Mouse (Mus musculus): ENCODE results near the gene Edem3.

Gene Edem3

DNA sequence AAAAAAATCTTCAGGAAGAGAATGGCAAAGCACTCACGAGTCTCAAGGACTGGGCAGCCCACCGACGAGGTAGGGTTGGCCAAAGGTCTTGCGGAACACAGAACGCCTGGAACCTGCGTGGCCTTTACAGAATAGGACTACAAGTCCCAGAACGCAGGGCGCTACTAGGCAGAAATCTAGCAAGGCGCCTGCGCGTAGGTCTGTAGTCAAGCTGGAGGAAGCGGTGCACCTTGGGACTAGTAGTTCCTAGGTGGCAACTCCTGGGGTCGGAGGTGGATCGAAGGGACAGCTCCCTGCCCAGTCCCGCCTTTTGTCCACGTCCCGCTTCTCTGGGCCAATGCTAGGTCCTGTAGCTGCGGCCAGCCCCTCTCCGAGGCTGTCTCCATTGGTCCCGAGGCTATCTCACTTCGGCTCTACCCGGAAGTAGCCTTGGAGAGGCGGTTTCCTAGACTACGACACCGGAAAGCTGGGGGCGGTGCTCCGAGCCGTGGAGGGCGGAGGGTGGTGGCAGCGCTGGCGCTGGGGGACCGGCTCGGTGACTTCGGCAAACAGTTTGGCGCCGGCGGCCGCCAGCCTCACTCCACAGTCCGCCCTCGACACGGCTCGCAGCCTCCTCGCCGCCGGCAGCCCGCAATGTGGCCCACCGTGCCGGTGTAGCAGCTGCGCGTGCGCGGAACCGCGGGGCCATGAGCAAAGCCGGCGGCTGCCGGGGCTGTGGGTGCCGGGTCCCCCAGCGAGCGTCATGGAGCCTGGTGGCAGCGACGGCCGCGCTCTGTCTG lies at the start of gene Edem3:
Gene Edem3 (plus strand): TSS at position 491 of the 779 bp plus-strand sequence.
- peak; percentile 98 for DNase-seq (ENCODE audit: low read depth, low spot score)

DNA sequence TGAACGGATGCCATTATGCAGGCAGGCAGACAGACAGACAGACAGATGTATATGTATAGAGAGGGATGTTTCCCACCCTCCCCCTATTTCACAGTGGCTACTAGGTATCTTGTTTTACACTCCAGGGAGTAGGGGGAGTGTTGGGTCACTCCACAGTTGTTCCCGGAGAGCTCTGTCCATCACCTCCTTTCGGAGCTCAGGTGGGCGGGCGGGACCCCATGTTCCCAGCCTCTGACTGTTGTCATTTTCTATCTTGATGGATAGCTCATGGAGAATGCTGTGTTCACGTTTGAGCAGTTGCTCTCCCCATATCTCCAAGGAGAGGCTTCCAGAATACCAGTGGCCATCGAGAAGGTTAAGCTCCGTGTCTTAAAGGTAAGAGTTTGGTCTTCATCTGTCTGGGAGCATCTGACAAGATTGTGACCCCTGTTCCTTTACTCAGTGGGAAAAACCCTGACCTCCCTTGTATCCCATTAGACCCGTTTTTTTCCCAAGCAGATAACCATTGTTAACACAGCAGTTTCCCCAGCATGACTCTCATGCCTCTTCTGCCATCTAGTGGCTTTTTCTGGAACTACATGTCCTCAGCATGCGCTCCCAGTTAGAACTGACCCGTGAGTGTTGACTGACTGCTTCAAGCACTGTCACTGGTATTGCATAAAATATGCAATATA lies 49.3 kb upstream of the Edem3 start:
- DNase-seq (ENCODE audit: low read depth, low spot score) = peak; percentile 91

DNA sequence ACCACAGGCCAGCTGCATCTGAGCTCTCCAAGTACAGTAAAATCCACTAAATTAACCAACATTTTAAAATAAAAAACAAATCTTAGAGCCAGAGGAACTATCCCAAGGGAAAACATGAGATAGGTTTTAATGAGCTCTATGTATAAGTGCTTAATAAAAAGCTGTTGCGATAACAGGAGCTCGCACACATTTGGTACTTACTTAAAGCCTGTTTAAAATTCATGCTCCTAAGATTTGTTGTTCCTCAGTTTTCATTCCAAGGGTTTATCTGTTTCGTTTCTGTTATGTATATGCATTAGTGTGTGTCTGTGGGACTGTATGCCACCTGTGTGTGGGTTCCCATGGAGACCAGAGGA lies 48.8 kb upstream of the Edem3 start:
- DNase-seq (ENCODE audit: low read depth, low spot score) = no peak

GRCm38 (mm10) chr1:151708966-151709733 lies 46.0 kb upstream of the Edem3 start:
- DNase-seq (ENCODE audit: low read depth, low spot score) = peak; percentile 75

GRCm38 (mm10) chr1:151709734-151710022 lies 45.5 kb upstream of the Edem3 start:
- no peak for DNase-seq (ENCODE audit: low read depth, low spot score)

DNA sequence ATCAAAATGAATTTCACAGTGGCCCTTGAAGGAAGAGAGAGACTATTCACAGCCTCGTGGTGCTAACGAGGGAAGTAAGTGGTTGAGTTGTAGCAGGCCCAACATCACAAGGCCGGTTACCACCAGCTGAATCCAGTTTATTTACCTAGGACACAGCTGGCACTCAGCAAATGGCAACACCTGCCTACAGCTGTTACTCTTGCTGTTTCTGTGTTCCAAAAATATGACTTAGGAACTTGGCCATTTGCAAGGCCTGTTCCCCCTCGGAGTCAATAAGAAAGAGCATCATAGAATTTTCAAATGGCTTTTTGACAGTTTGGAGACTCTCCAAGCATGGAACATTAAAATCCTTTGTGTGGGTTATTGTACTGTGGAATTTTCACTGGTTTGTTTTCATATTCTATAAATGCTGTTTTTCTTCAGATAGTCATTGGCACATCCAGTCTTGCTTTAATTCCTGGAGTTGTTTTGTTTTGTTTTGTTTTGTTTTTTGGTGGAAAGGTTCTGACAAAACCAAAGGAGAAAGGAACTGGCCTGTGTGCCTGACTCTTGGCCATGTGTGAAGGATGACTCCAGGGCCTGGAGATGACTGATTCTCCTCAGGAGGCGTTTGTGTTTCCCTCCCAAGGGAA lies 44.6 kb upstream of the Edem3 start:
- DNase-seq (ENCODE audit: low read depth, low spot score) = peak; percentile 44

DNA sequence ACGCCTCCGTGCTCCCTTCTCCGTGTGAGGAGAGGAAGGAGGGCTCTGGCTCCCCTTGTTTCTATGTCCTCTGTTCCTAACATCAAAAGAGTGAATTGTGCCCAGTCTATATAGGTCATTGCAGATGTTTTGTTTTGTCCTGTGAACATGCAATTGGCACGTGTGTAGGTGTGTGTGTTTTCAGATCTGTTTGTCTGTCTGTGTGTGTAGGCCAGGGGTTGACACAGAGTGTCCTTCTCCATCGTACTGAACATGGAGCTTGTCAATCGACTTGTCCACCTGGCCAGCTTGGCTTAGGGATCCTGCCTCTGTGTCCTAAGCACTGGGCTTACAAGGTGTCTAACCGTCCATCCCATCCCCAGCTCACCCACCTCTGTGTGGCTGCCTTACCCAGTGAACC lies 44.1 kb upstream of the Edem3 start:
- no peak for DNase-seq (ENCODE audit: low read depth, low spot score)

- DNase-seq (ENCODE audit: low read depth, low spot score) = no peak
Observed at GRCm38 (mm10) chr1:151712664-151713063, 42.5 kb upstream of the Edem3 start.

GRCm38 (mm10) chr1:151713622-151714021 lies 41.5 kb upstream of the Edem3 start:
- DNase-seq (ENCODE audit: low read depth, low spot score) = no peak

DNA sequence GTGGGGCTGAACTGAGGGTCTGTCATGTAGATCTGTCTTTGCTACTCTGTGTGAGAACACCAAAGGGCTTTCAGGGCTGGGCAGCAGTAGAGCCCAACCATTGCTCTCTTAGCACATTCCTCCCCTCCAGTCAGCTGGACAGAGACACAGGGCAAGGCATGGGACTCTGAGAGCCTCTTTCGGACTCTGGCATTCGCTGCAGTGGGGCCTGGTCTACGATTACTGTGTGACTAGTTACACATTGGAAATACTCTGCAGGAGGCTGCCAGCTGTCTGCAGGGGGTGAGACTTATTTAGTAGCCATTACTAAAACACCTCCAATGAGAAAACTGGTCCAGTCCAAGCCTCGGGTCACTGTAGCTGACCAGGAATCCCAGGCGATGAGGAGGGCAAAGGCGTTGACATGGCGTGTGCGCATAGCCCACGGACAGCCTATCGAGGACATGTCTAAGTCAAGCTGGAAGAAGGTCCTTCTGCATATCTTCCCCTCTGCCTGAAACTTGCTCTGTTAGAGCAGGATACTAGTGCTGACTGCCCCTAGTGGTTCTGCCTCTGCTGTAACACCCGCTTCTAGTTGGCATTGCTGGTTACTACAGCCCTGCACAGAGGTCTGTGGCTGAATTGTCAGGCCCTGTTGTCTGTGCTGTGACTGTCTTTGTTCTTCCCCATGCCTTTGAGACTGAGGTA lies 39.0 kb upstream of the Edem3 start:
- no peak for DNase-seq (ENCODE audit: low read depth, low spot score)

DNA sequence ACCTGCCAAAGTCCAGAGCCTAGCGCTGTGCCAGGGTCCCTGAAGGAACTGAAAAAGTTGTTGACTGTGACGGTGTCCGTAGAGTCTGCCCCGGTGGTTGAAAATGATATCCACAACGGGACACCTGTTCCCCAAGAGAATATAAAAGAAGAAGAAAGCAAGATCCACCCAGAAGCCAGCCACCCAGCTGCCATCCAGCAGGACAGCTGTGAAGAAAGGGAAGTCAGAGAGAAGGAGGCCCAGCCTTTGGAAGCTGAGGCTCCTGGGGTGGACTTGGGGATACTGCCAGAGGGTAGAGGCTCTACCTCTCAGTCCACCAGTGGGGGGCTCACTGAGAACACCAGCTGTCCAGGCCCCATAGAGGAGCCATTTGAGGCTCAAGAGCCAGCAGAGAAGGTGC lies 37.5 kb upstream of the Edem3 start:
- DNase-seq (ENCODE audit: low read depth, low spot score) = no peak

GRCm38 (mm10) chr1:151718575-151718974 lies 36.6 kb upstream of the Edem3 start:
- DNase-seq (ENCODE audit: low read depth, low spot score) = no peak

- no peak for DNase-seq (ENCODE audit: low read depth, low spot score)
Observed at GRCm38 (mm10) chr1:151719911-151720310, 35.3 kb upstream of the Edem3 start.

DNA sequence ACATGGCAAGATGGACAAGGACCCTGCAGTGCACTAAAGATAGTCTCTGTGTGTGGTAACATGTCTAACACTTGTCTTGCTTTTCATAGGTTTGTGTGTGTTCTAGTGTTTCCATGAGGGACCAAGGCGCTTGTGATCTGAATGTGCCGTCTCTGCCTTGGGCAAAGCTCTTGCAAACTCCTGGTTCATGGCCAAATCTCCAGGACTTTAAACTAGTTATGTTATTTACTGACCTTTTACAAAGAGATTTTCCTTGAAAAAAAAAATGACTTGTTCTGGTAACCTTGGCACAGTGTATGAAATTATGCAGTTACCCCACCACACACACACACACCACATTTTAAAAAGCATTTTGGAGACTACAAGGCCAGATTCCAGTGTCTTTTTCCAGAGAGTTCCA lies 34.6 kb upstream of the Edem3 start:
- no peak for DNase-seq (ENCODE audit: low read depth, low spot score)

DNA sequence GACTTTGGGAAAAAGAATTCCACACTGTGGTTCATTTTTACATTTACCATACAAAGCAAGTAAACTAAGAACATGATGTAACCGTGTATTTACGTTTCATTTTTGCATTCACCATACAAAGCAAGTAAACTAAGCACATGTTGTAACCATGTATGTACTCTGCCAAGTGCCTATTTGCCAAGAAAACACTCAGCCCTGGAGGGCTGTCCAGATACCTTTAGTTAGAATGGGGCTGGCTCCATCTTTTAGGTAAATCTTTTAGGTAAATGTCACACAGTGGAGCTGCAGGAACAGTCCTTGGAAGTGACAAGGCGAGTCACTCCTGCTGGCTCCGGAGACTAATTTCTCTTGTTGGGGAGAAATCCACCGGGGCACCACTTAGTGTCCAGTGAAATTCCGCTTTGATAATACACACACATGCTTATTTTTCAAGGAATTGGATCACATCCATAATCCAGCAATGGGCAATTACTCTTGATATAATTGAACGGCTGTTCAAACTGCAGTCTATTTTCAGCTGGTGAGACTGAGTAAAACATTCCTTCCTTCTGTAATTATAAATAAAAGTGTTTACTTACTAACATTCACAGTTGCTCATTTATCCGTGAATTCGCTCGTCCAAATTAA lies 33.7 kb upstream of the Edem3 start:
- DNase-seq (ENCODE audit: low read depth, low spot score) = no peak

GRCm38 (mm10) chr1:151723771-151724170 lies 31.4 kb upstream of the Edem3 start:
- DNase-seq (ENCODE audit: low read depth, low spot score) = no peak

- no peak for DNase-seq (ENCODE audit: low read depth, low spot score)
Observed at GRCm38 (mm10) chr1:151725590-151725989, 29.6 kb upstream of the Edem3 start.

GRCm38 (mm10) chr1:151726358-151726757 lies 28.8 kb upstream of the Edem3 start:
- no peak for DNase-seq (ENCODE audit: low read depth, low spot score)

DNA sequence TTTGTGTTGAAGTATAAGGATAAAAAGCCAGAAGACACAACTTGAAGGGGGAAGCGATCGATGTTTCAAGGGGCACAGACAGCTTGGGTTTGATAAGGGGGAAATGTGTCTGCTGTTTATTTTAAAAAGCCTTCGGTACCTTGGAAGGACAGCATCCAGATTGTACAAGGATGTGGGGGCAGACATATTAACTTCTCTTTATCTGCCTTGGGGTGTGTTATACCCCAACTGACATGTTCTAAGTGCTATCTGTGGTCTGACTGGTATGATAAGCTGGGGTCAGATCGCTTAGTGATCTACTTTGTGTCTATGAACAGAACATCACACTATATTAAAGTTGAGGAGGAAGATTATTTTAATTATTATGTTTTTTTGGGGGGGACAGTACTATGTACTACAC lies 27.0 kb upstream of the Edem3 start:
- DNase-seq (ENCODE audit: low read depth, low spot score) = no peak

- DNase-seq (ENCODE audit: low read depth, low spot score) = no peak
Observed at GRCm38 (mm10) chr1:151737146-151737545, 18.0 kb upstream of the Edem3 start.

GRCm38 (mm10) chr1:151741199-151741621 lies 14.0 kb upstream of the Edem3 start:
- no peak for DNase-seq (ENCODE audit: low read depth, low spot score)
